Mouse (Mus musculus) hindbrain, embryonic 10.5 days (tissue): ENCODE measurements around the gene Cyb5r4. TPM values are rescaled to one million over a fixed set of nuclear protein-coding genes. Genes with fewer than 3 reads are reported as not detected.
"Not testable (repeated sequence)": the region's sequence is repeated elsewhere in the genome, so short reads cannot be mapped to it uniquely, and the experiment has no call there.

Experiments used
- DNase-seq: peaks from one replicate; pipeline ENCODE4 v3.0.0-alpha.2; 2017; ENCODE audit warnings: low spot score
- H3K27ac ChIP-seq: fragments of 300-500 bp; sonication (generic); 2 replicates; pipeline ENCODE4 v1.5.1; 2016; ENCODE audit warnings: mild to moderate bottlenecking, moderate library complexity
- H3K27me3 ChIP-seq: fragments of 300-500 bp; sonication (generic); 2 replicates; pipeline ENCODE4 v1.6.1; 2016; ENCODE audit warnings: mild to moderate bottlenecking; ENCODE audit not compliant: poor library complexity, insufficient read depth, severe bottlenecking
- H3K36me3 ChIP-seq: fragments of 300-500 bp; sonication (generic); 2 replicates; pipeline ENCODE4 v1.6.1; 2016; ENCODE audit warnings: mild to moderate bottlenecking, moderate library complexity
- H3K4me1 ChIP-seq: fragments of 300-500 bp; sonication (generic); replicated peaks from 2 replicates; pipeline ENCODE4 v1.6.1; 2016; ENCODE audit warnings: mild to moderate bottlenecking
- H3K4me3 ChIP-seq: fragments of 300-500 bp; sonication (generic); 2 replicates; pipeline ENCODE4 v1.5.1; 2016; ENCODE audit warnings: mild to moderate bottlenecking, moderate library complexity
- H3K9me3 ChIP-seq: fragments of 300-500 bp; sonication (generic); 2 replicates; pipeline ENCODE4 v1.6.1; 2016; ENCODE audit warnings: mild to moderate bottlenecking, moderate library complexity
- WGBS: fragments of 180-500 bp; shearing (Covaris S2); methylation state at CpG from one replicate; pipeline ENCODE4 v1.1.7; 2016; 5-methylcytosine and 5-hydroxymethylcytosine counted together
- polyA plus RNA-seq: library from polyadenylated mRNA; unstranded; fragments of >200 nt; fragmentation: Nextera tagmentation; extraction: Ambion mirVana; gene quantifications from 2 replicates; pipeline ENCODE4 v1.2.1, GENCODE M21; 2016

Cyb5r4 gene
- 92.5 and 94.1 TPM in 2 replicates for polyA plus RNA-seq

DNA sequence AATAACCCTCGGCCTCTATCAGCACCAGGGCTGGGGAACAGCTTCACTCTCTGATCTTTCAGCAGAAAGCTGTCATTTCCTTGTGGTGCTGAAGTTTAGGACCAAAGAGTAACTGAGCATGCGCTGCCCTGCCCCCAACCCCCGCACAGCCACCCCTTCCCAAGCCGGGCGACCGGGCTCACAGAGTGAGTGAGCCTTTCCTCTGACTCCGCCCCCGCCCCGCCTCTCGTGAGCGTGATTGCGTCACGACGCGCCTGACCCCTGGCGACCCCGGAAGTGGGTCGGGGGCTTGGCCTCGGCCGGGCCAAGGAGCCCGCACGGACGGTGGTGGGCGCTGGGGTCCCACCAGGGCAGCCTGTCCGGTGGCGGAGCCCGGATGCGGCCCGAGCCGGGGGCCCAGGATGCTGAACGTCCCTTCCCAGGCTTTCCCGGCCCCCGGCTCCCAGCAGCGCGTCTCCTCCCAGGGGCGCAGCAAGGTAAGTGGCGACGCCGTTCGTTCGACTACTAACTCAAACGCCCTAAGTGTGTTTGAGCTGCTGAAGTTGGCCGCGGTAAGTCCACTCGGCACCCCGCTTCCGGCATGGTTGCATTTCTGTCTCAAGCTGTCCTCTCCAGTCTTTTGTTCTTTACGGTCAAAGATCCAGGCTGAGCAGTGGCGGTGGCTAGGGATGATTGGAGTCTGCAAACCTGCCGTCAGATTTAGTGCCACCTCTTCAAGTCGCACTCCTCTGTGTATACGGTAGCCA lies at the start of gene Cyb5r4:
Gene Cyb5r4 (plus strand): TSS at position 237 of the 746 bp plus-strand sequence.
- H3K4me3 ChIP-seq: peak within 1 kb of the TSS; percentile 71
- WGBS: under 1% methylated on average over 52 of the region's 52 CpGs
- H3K4me1 ChIP-seq: peaks cover 22% of the 10 kb centered on the region
- peak; percentile 97 for DNase-seq
- no peaks in the 10 kb centered on the region for H3K36me3 ChIP-seq
- H3K27ac ChIP-seq: peak within 1 kb of the TSS; percentile 91
- H3K27me3 ChIP-seq: peaks cover 12% of the 10 kb centered on the region
- no peaks in the 10 kb centered on the region for H3K9me3 ChIP-seq

DNA sequence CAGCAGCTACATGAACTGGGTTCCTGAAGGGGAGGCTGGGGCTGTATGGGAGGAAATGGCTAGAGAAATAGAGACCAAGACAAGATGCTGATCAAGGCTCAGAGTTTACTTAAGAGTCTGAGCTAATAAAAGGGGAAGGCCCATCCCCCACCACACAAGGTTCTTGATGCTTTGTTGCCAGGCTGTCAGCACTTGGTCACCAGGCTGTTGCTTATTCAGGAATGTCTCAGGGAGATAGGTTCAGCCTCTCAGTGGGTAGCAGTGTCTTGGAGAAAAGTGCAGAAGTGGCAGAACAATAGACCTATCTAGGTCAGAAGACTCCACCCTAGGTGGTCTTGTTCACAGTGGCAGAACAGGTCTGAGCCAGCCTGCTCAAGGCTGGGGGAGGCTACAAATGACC lies 49.3 kb upstream of the Cyb5r4 start:
- not testable (repeated sequence) for H3K27ac ChIP-seq, DNase-seq, H3K4me3 ChIP-seq, H3K36me3 ChIP-seq, H3K9me3 ChIP-seq, H3K27me3 ChIP-seq, H3K4me1 ChIP-seq

DNA sequence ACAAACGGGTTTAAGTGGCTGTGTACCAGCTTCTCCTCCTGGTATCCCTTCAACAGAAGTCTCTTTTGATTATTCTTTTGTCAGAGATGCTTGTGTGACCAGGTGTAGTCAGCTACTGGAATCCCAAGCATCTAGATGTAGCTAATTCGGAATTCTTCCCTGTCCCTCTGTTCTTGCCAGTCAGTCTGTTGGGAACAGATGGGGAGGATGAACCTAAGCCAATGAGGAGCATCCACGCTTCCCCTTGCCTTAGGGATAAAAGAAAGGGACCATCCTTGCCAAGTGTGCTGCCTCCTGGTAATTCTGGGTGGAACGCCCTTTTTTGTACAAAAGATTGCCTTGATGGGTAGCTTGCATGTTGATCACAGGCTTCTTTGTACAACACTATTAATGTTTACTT lies 48.3 kb upstream of the Cyb5r4 start:
- no peaks in the 10 kb centered on the region for H3K4me1 ChIP-seq
- no peaks in the 10 kb centered on the region for H3K27me3 ChIP-seq
- no peak overlapping the region for H3K4me3 ChIP-seq
- 70% methylated on average over 4 of the region's 4 CpGs for WGBS
- H3K27ac ChIP-seq: no peak overlapping the region
- DNase-seq: no peak
- no peaks in the 10 kb centered on the region for H3K36me3 ChIP-seq
- H3K9me3 ChIP-seq: no peaks in the 10 kb centered on the region

DNA sequence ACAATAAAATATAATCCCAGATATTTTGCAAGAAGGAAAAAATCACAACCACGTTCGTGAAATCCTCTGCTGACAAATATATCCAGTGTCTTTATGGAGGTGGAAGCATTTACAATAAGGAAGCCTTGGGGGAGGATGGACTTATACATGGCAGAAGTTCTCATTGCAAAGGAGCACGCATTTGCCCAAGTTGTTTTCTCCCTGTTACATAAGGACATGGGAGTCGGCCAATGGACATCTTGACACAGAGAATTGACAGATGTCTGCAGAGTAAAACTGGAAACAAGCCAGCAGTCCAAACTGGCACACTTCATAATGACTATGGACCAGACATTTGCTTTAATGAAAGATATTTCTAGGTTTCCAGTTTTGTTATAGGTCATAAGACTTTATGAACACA lies 44.9 kb upstream of the Cyb5r4 start:
- no peaks in the 10 kb centered on the region for H3K9me3 ChIP-seq
- no peaks in the 10 kb centered on the region for H3K36me3 ChIP-seq
- no peak overlapping the region for H3K4me3 ChIP-seq
- 0 out of 2 replicates have a peak, but pooled peaks cover 4% of the 10 kb centered on the region for H3K4me1 ChIP-seq
- no peaks in the 10 kb centered on the region for H3K27me3 ChIP-seq
- no peak overlapping the region for H3K27ac ChIP-seq
- no peak for DNase-seq
- 87% methylated on average over 4 of the region's 4 CpGs for WGBS

DNA sequence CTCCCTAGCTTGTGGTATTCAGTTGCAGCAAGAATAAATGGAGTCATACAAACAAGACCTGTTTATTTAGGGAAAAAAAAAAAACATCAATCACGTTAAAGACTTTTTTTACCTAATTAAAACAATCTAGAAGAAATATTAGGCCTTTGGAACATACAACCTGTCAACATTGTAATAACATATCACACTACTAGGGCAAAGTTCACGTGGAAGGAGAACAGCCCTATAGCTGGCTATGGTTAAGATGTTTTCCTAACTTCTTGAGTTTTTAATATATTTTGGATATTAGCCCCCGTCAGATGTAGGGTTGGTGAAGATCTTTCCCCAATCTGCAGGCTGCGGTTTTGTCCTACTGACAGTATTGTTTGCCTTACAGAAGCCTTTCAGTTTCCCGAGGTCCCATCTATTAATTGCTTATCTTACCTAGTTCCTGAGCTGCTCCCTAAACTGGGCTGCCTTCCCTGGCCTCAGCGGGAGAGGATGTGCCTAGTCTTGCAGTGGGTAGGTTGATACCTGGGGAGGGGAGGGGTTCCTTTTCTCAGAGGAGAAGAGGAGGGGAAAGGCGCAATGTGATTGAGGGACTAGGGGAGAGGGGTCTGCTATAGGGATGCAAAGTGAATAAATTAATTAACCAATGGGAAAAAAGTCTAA lies 43.4 kb upstream of the Cyb5r4 start:
- Histone ChIP-seq H3K4me1 (0 out of 2 replicates have a peak, but pooled peaks cover 4% of the 10 kb centered on the region), H3K36me3 (no peaks in the 10 kb centered on the region), H3K4me3 (no peak overlapping the region), H3K27ac (no peak overlapping the region), H3K9me3 (no peaks in the 10 kb centered on the region), H3K27me3 (no peaks in the 10 kb centered on the region)
- DNase-seq: no peak
- 69% methylated on average over 7 of the region's 7 CpGs for WGBS

DNA sequence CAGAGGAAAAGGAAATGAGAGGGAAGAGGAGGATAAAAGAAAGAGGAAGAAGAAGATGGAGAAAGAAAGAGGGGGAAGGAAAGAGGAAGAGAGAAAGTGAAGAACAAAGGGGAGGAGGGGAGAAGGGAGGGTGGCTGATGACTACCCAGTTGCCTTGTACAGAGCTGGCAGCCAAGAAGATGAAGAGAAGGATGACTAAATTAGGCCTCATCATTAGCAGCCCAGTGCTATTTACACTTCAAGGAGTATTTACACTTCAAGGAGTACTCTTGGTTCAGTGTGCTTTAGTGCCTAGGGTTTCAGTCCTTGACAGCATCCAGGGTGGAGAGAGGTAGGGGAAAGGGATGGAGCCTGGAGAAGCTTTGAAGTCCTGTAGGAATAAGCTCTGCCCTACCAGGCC lies 41.8 kb upstream of the Cyb5r4 start:
- Histone ChIP-seq H3K36me3 (no peaks in the 10 kb centered on the region), H3K4me1 (0 out of 2 replicates have a peak, but pooled peaks cover 4% of the 10 kb centered on the region), H3K27me3 (no peaks in the 10 kb centered on the region), H3K4me3 (no peak overlapping the region), H3K27ac (no peak overlapping the region), H3K9me3 (no peaks in the 10 kb centered on the region)
- DNase-seq: no peak

DNA sequence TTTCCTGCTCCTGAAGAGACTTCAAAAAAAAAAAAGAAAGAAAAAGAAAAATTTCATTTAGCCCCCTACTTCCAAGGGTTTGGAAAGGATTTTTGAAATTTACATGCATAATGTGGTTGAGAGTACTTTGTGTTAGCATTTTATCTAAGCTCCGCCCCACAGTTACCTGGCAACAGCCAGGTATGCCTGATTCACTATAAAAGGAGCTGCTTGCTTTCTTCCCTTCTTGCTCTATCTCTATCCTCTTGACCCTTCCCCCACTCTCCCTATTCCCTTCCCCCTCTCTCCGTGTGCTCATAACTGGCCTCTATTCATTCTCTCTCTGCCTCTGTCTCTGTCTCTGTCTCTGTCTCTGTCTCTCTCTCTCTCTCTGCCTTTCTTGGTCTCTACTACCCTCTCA lies 40.9 kb upstream of the Cyb5r4 start:
- 61% methylated on average over 2 of the region's 2 CpGs for WGBS
- 0 out of 2 replicates have a peak, but pooled peaks cover 4% of the 10 kb centered on the region for H3K4me1 ChIP-seq

DNA sequence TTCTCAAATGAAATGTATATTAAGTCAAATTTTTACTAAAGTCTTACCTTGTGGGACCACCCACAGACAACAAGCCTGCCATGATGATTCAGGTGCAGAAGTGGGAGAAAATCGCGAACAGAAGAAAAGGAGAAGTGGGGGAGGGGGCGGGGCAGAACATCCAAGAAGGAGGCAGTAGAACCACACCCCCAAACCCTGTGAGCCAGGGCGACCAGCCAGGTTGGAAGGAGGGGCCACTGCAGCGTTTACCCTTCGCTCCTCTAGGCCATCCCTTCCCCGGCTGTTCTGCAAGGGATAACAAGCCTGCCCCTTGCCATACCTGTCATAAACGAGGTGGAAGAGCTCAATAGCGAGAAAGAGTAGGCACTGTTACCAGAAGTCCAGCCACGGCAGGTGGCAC lies 40.3 kb upstream of the Cyb5r4 start:
- H3K27me3 ChIP-seq: no peaks in the 10 kb centered on the region
- H3K4me1 ChIP-seq: 0 out of 2 replicates have a peak, but pooled peaks cover 4% of the 10 kb centered on the region
- H3K36me3 ChIP-seq: no peaks in the 10 kb centered on the region
- no peak overlapping the region for H3K27ac ChIP-seq
- no peaks in the 10 kb centered on the region for H3K9me3 ChIP-seq
- 18% methylated on average over 10 of the region's 10 CpGs for WGBS
- H3K4me3 ChIP-seq: no peak overlapping the region
- peak; percentile 6 for DNase-seq

More for the DNA sequence above, 40.9 kb upstream of the Cyb5r4 start:
- Histone ChIP-seq H3K9me3 (no peaks in the 10 kb centered on the region), H3K27ac (no peak overlapping the region), H3K4me3 (no peak overlapping the region), H3K36me3 (no peaks in the 10 kb centered on the region), H3K27me3 (no peaks in the 10 kb centered on the region)
- no peak for DNase-seq

DNA sequence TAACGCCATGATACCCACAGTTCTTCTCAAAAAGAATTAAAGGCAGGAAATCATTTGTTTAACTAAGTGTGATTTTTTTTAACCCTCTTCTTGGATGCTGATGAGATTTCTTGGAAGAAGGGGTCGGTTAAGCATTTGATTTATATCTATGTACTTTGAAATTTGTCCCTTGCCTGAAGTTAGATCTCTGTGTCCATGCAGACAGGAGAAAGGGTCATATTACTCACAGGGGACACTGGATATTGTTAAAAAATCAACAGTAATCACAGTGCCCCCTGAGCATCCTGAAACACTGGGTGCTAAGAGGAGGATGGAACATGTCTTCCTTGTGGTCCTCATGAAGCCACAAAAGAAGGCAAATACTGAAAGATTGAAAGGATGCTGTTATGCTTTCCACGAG lies 37.2 kb upstream of the Cyb5r4 start:
- 79% methylated on average over 3 of the region's 3 CpGs for WGBS

DNA sequence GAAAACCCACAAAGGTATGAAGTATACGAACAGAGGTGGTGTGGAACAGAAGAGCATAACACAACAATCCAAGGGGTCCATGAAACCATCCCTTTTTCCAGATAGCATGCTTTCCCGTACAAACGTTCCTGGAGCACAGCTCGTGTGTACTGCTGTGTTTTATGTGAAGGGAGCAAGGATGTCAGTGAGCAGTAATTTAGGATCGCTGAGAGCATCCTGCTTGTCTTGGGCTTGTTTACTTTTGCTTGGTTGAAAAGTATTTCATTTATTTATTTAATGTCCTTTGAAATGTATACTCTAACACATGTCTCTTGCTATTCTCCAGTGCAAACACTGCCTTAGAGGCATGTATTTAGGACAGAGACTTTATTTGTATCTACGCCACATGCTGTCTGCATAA lies 36.7 kb upstream of the Cyb5r4 start:
- DNase-seq: no peak
- H3K4me3 ChIP-seq: no peak overlapping the region
- no peak overlapping the region for H3K27ac ChIP-seq
- 0 out of 2 replicates have a peak, but pooled peaks cover 4% of the 10 kb centered on the region for H3K4me1 ChIP-seq
- H3K9me3 ChIP-seq: no peaks in the 10 kb centered on the region
- no peaks in the 10 kb centered on the region for H3K27me3 ChIP-seq
- no peaks in the 10 kb centered on the region for H3K36me3 ChIP-seq
- 75% methylated on average over 6 of the region's 6 CpGs for WGBS

More for the DNA sequence above, 37.2 kb upstream of the Cyb5r4 start:
- Histone ChIP-seq H3K27me3 (no peaks in the 10 kb centered on the region), H3K27ac (no peak overlapping the region), H3K9me3 (no peaks in the 10 kb centered on the region), H3K36me3 (no peaks in the 10 kb centered on the region), H3K4me3 (no peak overlapping the region), H3K4me1 (0 out of 2 replicates have a peak, but pooled peaks cover 4% of the 10 kb centered on the region)
- no peak for DNase-seq

DNA sequence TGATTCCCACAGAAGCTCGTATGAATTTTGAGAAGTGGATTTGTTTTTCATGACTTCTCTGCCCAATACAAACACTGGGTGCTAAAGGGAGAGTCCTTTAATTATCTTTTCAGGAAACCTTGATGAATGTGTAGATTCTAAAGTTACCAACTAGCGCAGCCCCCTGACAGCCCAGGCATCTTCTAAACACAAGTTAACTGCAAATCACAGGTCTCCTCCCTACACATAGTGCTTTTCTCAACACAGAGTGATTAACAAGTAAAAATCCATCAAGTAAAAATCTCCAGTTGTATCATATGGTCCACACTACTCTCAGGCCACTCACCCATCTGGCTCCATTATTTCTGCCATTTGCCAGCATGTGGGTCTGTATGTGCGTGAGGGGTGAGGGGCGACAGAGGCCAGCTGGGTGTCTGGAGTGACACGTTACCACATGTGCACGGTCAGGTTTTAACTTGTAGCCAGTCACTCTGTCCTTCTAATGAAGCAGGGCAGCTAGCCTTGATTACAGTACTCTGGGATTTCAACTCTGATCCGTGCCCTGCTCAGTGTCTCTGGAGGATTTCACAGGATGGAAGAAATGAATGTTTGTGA lies 35.0 kb upstream of the Cyb5r4 start:
- no peak overlapping the region for H3K4me3 ChIP-seq
- no peaks in the 10 kb centered on the region for H3K27me3 ChIP-seq
- no peaks in the 10 kb centered on the region for H3K36me3 ChIP-seq
- 66% methylated on average over 7 of the region's 7 CpGs for WGBS
- peak; percentile 35 for DNase-seq
- H3K27ac ChIP-seq: no peak overlapping the region
- no peaks in the 10 kb centered on the region for H3K9me3 ChIP-seq
- H3K4me1 ChIP-seq: no peaks in the 10 kb centered on the region

DNA sequence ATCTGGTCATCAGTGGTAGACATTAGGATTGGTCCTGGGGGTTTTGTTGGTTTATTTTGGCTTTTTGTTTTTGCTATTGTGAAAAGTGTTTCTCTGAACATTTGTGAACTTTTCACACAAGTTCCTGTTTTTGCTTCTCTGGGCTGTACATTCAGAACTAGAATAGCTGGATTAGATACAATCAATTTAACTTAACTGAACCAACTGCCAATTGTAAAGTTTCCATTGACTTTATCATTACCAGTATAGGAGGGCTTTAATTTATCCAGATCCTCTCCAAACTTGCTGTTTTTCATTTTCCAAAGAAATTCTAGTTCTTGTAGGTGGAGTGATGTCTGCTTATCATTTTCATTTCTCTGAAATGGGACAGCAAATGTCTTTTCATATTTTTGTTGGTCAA lies 32.0 kb upstream of the Cyb5r4 start:
- DNase-seq: no peak
- no peaks in the 10 kb centered on the region for H3K27me3 ChIP-seq
- H3K4me3 ChIP-seq: no peak overlapping the region
- no peaks in the 10 kb centered on the region for H3K9me3 ChIP-seq
- 0 out of 2 replicates have a peak, but pooled peaks cover 3% of the 10 kb centered on the region for H3K4me1 ChIP-seq
- no peaks in the 10 kb centered on the region for H3K36me3 ChIP-seq
- no peak overlapping the region for H3K27ac ChIP-seq

DNA sequence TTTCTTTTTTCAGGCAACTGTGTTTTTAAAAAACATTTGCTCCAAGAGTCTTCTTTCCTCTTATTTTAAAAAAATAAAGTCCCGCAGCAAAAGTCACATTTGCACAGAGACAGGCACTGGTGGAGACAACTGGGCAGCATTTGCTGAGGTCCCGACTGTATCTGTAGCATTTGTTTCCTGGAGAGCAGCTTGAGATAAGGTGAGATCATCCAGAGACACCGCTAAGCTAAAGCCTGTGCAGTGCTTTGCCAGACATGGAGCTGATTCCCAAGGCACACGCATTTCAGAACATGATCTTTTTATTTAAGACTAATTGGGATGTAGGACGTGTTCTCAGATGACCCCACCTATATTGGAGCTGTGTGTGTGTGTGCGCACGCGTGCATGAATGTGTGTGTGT lies 30.1 kb upstream of the Cyb5r4 start:
- DNase-seq: no peak
- Histone ChIP-seq H3K9me3 (no peaks in the 10 kb centered on the region), H3K27ac (no peak overlapping the region), H3K4me3 (no peak overlapping the region), H3K27me3 (no peaks in the 10 kb centered on the region), H3K36me3 (no peaks in the 10 kb centered on the region), H3K4me1 (0 out of 2 replicates have a peak, but pooled peaks cover 3% of the 10 kb centered on the region)
- whole genome bisulfite sequencing: 83% methylated on average over 8 of the region's 8 CpGs
